Comparison of ENCODE assay signal across 8 mouse cellular contexts in the genomic region with DNA sequence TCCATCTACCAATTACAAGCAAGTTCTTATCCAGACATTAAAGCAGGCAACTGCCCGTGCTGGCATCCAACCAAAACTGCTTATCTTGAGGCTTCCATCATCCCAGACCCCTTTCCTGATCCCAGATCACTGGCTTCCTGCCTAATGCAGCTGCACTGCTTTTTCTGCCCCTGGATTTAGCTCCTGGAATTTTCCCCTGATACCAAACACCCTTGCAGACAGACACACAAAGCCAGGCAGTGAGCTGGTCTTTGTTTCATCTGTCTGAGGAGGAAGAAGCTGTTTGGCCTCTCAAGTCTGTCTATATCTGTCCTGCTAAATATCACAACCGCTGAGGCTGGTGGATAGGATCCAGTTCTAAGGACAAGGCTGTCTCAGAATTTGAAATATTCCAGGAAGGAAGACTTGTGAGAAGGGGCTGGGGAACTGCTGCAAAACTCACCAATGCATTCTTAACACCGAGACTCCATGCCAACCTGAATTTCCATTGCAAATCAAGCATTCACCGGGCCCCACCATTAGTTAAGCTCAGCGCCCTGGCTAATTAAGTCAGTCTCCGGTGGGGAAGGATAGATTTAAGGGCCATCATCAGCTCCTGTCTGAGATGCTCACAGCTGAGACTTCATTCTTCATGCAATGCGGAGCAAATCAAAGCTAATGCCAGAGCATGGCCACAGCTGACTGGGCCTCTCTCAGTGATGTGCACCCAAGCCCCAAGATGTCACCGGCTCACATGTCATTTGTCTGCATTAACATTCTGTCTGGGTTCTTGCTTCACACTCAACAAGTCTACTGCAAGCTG.
DNase-seq lines count a peak whose midpoint lies in the region; ATAC-seq and TF ChIP-seq lines count a peak whose summit lies in the region.

No protein-coding gene starts in this region.

- no peak overlapping the region; the same call in 1 of the 2 replicates for H3K4me2 ChIP-seq in lung, embryonic 16.5 days (ENCODE audit: low read depth, low read length)
- H3K4me2 ChIP-seq in kidney, postnatal 0 days (ENCODE audit: low read length): peak overlapping the region; percentile 4; the same call in 1 of the 2 replicates
- H3K4me2 ChIP-seq in midbrain, embryonic 16.5 days (ENCODE audit: low read length): peak overlapping the region; percentile 36

- WGBS in lung, embryonic 16.5 days: 30% methylated on average over 8 of the region's 8 CpGs
- WGBS in lung, adult 2 months: 48% methylated on average over 8 of the region's 8 CpGs
- WGBS in kidney, postnatal 0 days: 8% methylated on average over 8 of the region's 8 CpGs
- 2% methylated on average over 8 of the region's 8 CpGs for WGBS in midbrain, embryonic 16.5 days

- no peak for TF ChIP-seq POLR2A in lung, adult 2 months (IDR thresholded peaks at IDR 0.05; ENCODE audit: borderline replicate concordance, extremely low read depth, low read depth, low read length)

- H3K9ac ChIP-seq in lung, embryonic 16.5 days (ENCODE audit: low read length): no peak overlapping the region
- H3K9ac ChIP-seq in kidney, postnatal 0 days (ENCODE audit: low read depth, low read length): no peak overlapping the region
- peak overlapping the region; percentile 49; the same call in 1 of the 2 replicates for H3K9ac ChIP-seq in midbrain, embryonic 16.5 days (ENCODE audit: low read depth, low read length)

- ATAC-seq in lung, embryonic 16.5 days (ENCODE audit: low read depth): peak; percentile 53
- 0 out of 2 replicates have a peak, but pooled peaks have one; percentile 27 for ATAC-seq in kidney, postnatal 0 days (replicated peaks; ENCODE audit: low FRiP score, low read depth)
- peak; percentile 67 for ATAC-seq in midbrain, embryonic 16.5 days

- H3K36me3 ChIP-seq in lung, embryonic 16.5 days (ENCODE audit: control insufficient read depth, insufficient read depth, low read length): no peaks in the 10 kb centered on the region
- H3K36me3 ChIP-seq in kidney, postnatal 0 days (ENCODE audit: insufficient read depth, low read length): no peaks in the 10 kb centered on the region
- no peaks in the 10 kb centered on the region for H3K36me3 ChIP-seq in midbrain, embryonic 16.5 days (ENCODE audit: control insufficient read depth, insufficient read depth, low read length)

- H3K9me3 ChIP-seq in lung, embryonic 16.5 days (ENCODE audit: control insufficient read depth, low read length): no peaks in the 10 kb centered on the region
- no peaks in the 10 kb centered on the region for H3K9me3 ChIP-seq in kidney, postnatal 0 days (replicated peaks; ENCODE audit: low read length)
- H3K9me3 ChIP-seq in midbrain, embryonic 16.5 days (replicated peaks; ENCODE audit: control insufficient read depth, low read length, poor library complexity, severe bottlenecking): no peaks in the 10 kb centered on the region

- H3K4me1 ChIP-seq in lung, embryonic 16.5 days (replicated peaks; ENCODE audit: control insufficient read depth, insufficient read depth, low read length): peaks cover 49% of the 10 kb centered on the region
- peaks cover 18% of the 10 kb centered on the region for H3K4me1 ChIP-seq in lung, adult 2 months (ENCODE audit: control insufficient read depth, insufficient read depth, low read length)
- peaks cover 51% of the 10 kb centered on the region for H3K4me1 ChIP-seq in kidney, postnatal 0 days (replicated peaks; ENCODE audit: insufficient read depth, low read length)
- peaks cover 65% of the 10 kb centered on the region for H3K4me1 ChIP-seq in midbrain, embryonic 16.5 days (ENCODE audit: control insufficient read depth, insufficient read depth, low read length)

- H3K27me3 ChIP-seq in lung, embryonic 16.5 days (ENCODE audit: control insufficient read depth, insufficient read depth, low read depth, low read length): no peaks in the 10 kb centered on the region
- no peaks in the 10 kb centered on the region for H3K27me3 ChIP-seq in kidney, postnatal 0 days (ENCODE audit: insufficient read depth, low read length)
- no peaks in the 10 kb centered on the region for H3K27me3 ChIP-seq in midbrain, embryonic 16.5 days (ENCODE audit: control insufficient read depth, insufficient read depth, low read depth, low read length)

- peak overlapping the region; percentile 77 for H3K27ac ChIP-seq in lung, embryonic 16.5 days (ENCODE audit: low read length)
- H3K27ac ChIP-seq in kidney, postnatal 0 days: peak overlapping the region; percentile 55
- H3K27ac ChIP-seq in midbrain, embryonic 16.5 days (ENCODE audit: low read length): peak overlapping the region; percentile 86

- H3K4me3 ChIP-seq in lung, embryonic 16.5 days (ENCODE audit: low read length): no peak overlapping the region
- H3K4me3 ChIP-seq in lung, adult 2 months (replicated peaks; ENCODE audit: extremely low read depth, low read depth, low read length): no peak overlapping the region
- no peak overlapping the region for H3K4me3 ChIP-seq in kidney, postnatal 0 days (replicated peaks; ENCODE audit: low read depth, low read length)
- H3K4me3 ChIP-seq in midbrain, embryonic 16.5 days (ENCODE audit: low read depth, low read length): no peak overlapping the region

- no peak for DNase-seq in lung, adult 2 months
- peak; percentile 21 to 30 for DNase-seq in heart, adult 9 months (ENCODE audit: low spot score in 2 of 2)
- DNase-seq in kidney, postnatal 0 days (ENCODE audit: low spot score): peak; percentile 78
- no peak for DNase-seq in ovary, postnatal 36 days (ENCODE audit: low spot score)
- DNase-seq in gastrocnemius, postnatal 10 days: no peak
- no peak for DNase-seq in spleen, adult 18-20 months

- no peak for TF ChIP-seq CTCF in lung, adult 2 months (IDR thresholded peaks at IDR 0.05; ENCODE audit: insufficient read depth, low read length)
- TF ChIP-seq CTCF in kidney, postnatal 0 days (IDR thresholded peaks at IDR 0.05; ENCODE audit: low read depth): no peak

Comparison
In these comparisons a context has a peak if more than half of its experiments do, and no peak if none do; other contexts are left out.
1. DNase-seq: peak in heart, adult 9 months (2 of 2) and kidney, postnatal 0 days (single experiment); none in lung, adult 2 months (single experiment), ovary, postnatal 36 days (single experiment), gastrocnemius, postnatal 10 days (single experiment) and spleen, adult 18-20 months (0 of 2).
2. Peak in every context shown above with its lines, with median percentiles within 50 percentile points of each other: ATAC-seq and H3K27ac ChIP-seq.